Mouse (Mus musculus) liver, postnatal 0 days (tissue): ENCODE results near the gene Taar8c.

Experiments used
- CTCF ChIP-seq: sonication (generic); IDR thresholded peaks from 2 replicates; pipeline ENCODE4 v1.5.1; 2016; ENCODE audit warnings: antibody characterized with exemption, low read depth
- EP300 ChIP-seq: IDR thresholded peaks from 2 replicates; pipeline ENCODE4 v1.6.1; 2016; ENCODE audit warnings: antibody characterized with exemption, low read depth, mild to moderate bottlenecking

DNA sequence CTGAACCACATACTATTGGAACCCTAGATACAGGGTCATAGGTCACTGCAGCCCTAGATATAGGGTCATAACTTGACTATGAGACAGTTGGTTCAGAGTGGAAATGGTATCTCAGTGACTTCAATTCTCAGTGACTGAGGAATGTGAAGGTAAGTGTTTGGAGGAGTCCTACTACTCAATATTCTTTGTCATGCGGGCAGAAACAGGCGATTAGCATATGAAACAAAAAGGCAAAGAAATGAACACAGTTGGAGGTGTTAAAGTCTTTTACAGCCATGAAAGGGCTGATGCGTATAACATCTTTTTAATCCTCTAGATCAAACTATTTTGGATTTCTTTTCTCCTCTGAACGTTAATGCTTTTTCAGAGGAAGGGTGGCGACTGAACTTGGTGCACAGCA, 15.8 kb downstream of the Taar8c start:
- TF ChIP-seq CTCF (no peak), EP300 (no peak)
